Mouse (Mus musculus): ENCODE results near the gene Hist1h4c. TPM values are rescaled to one million over a fixed set of nuclear protein-coding genes. Genes with fewer than 3 reads are reported as not detected.
"Not testable (repeated sequence)": the region's sequence is repeated elsewhere in the genome, so short reads cannot be mapped to it uniquely, and the experiment has no call there.

Hist1h4c gene
- polyA plus RNA-seq, 1 experiment from 2014 or later, result 4.8 TPM

- not testable (repeated sequence) for H3K27me3 ChIP-seq (ENCODE audit: control insufficient read depth, insufficient read depth, low read length); H3K9me3 ChIP-seq (replicated peaks; ENCODE audit: control insufficient read depth, low read length); H3K4me1 ChIP-seq (ENCODE audit: control insufficient read depth, insufficient read depth, low read length); H3K36me3 ChIP-seq (ENCODE audit: control insufficient read depth, insufficient read depth, low read length)
- Histone ChIP-seq H3K9ac (ENCODE audit: low read length) (peak overlapping the region; percentile 67), H3K4me2 (ENCODE audit: low read depth, low read length) (peak overlapping the region; percentile 62), H3K4me3 (replicated peaks; ENCODE audit: low read length) (peak overlapping the region; percentile 45), H3K27ac (ENCODE audit: low read length) (peak overlapping the region; percentile 94)
- 15% methylated on average over 10 of the region's 30 CpGs for WGBS
- ATAC-seq (ENCODE audit: insufficient read depth, low FRiP score), result peak; percentile 12; the same call in 1 of the 2 replicates
Measured at GRCm38 (mm10) chr13:23682947-23683754, 15.1 kb downstream of the Hist1h4c start.

GRCm38 (mm10) chr13:23682623-23682946, 15.7 kb downstream of the Hist1h4c start:
- H3K9me3 ChIP-seq (replicated peaks; ENCODE audit: control insufficient read depth, low read length), result no peaks in the 10 kb centered on the region
- WGBS, result 27% methylated on average over 1 of the region's 1 CpGs
- peaks cover 8% of the 10 kb centered on the region for H3K4me1 ChIP-seq (ENCODE audit: control insufficient read depth, insufficient read depth, low read length)
- H3K9ac ChIP-seq (ENCODE audit: low read length), result peak overlapping the region; percentile 67
- peak overlapping the region; percentile 45 for H3K4me3 ChIP-seq (replicated peaks; ENCODE audit: low read length)
- peak overlapping the region; percentile 62 for H3K4me2 ChIP-seq (ENCODE audit: low read depth, low read length)
- no peaks in the 10 kb centered on the region for H3K27me3 ChIP-seq (ENCODE audit: control insufficient read depth, insufficient read depth, low read length)
- H3K27ac ChIP-seq (ENCODE audit: low read length), result peak overlapping the region; percentile 94
- no peaks in the 10 kb centered on the region for H3K36me3 ChIP-seq (ENCODE audit: control insufficient read depth, insufficient read depth, low read length)
- ATAC-seq (ENCODE audit: insufficient read depth, low FRiP score), result no peak

- Histone ChIP-seq H3K27ac (ENCODE audit: low read length) (no peak overlapping the region), H3K4me2 (ENCODE audit: low read depth, low read length) (peak overlapping the region; percentile 62; the same call in 1 of the 2 replicates), H3K9ac (ENCODE audit: low read length) (no peak overlapping the region), H3K9me3 (replicated peaks; ENCODE audit: control insufficient read depth, low read length) (no peaks in the 10 kb centered on the region), H3K4me1 (ENCODE audit: control insufficient read depth, insufficient read depth, low read length) (peaks cover 7% of the 10 kb centered on the region), H3K36me3 (ENCODE audit: control insufficient read depth, insufficient read depth, low read length) (no peaks in the 10 kb centered on the region), H3K27me3 (ENCODE audit: control insufficient read depth, insufficient read depth, low read length) (no peaks in the 10 kb centered on the region), H3K4me3 (replicated peaks; ENCODE audit: low read length) (no peak overlapping the region)
- WGBS, result 70% methylated on average over 6 of the region's 6 CpGs
- no peak for ATAC-seq (ENCODE audit: insufficient read depth, low FRiP score)
Measured at GRCm38 (mm10) chr13:23681990-23682582, 16.2 kb downstream of the Hist1h4c start.

GRCm38 (mm10) chr13:23662536-23662935, 35.7 kb downstream of the Hist1h4c start:
- WGBS, result 70% methylated on average over 3 of the region's 3 CpGs

GRCm38 (mm10) chr13:23659636-23660366, 38.5 kb downstream of the Hist1h4c start:
- Histone ChIP-seq H3K36me3 (ENCODE audit: control insufficient read depth, insufficient read depth, low read length) (no peaks in the 10 kb centered on the region), H3K27ac (ENCODE audit: low read length) (no peak overlapping the region), H3K9me3 (replicated peaks; ENCODE audit: control insufficient read depth, low read length) (no peaks in the 10 kb centered on the region), H3K4me1 (ENCODE audit: control insufficient read depth, insufficient read depth, low read length) (no peaks in the 10 kb centered on the region), H3K27me3 (ENCODE audit: control insufficient read depth, insufficient read depth, low read length) (no peaks in the 10 kb centered on the region), H3K4me3 (replicated peaks; ENCODE audit: low read length) (no peak overlapping the region), H3K9ac (ENCODE audit: low read length) (no peak overlapping the region), H3K4me2 (ENCODE audit: low read depth, low read length) (no peak overlapping the region)
- ATAC-seq (ENCODE audit: insufficient read depth, low FRiP score), result no peak
- 69% methylated on average over 6 of the region's 6 CpGs for WGBS

More at GRCm38 (mm10) chr13:23662536-23662935, 35.7 kb downstream of the Hist1h4c start:
- Histone ChIP-seq H3K4me1 (ENCODE audit: control insufficient read depth, insufficient read depth, low read length) (no peaks in the 10 kb centered on the region), H3K27me3 (ENCODE audit: control insufficient read depth, insufficient read depth, low read length) (no peaks in the 10 kb centered on the region), H3K9me3 (replicated peaks; ENCODE audit: control insufficient read depth, low read length) (no peaks in the 10 kb centered on the region), H3K36me3 (ENCODE audit: control insufficient read depth, insufficient read depth, low read length) (no peaks in the 10 kb centered on the region), H3K4me3 (replicated peaks; ENCODE audit: low read length) (no peak overlapping the region), H3K4me2 (ENCODE audit: low read depth, low read length) (no peak overlapping the region), H3K27ac (ENCODE audit: low read length) (no peak overlapping the region), H3K9ac (ENCODE audit: low read length) (no peak overlapping the region)
- ATAC-seq (ENCODE audit: insufficient read depth, low FRiP score), result no peak

Small RNAs within 50 kb of the gene (microRNA-seq; reads per million reads assigned to microRNA genes)
- gene Gm44314 (not detected), gene Gm44350 (not detected)

Other genes starting within 250 kb of the Hist1h4c start
- gene Btn1a1, start 232.6 kb downstream of the Hist1h4c start, polyA plus RNA-seq (2015; fragmentation: Nextera tagmentation; extraction: Ambion mirVana), result 0.21 and 0.22 TPM in 2 replicates
- 0.14 and 0.28 TPM in 2 replicates for gene Btn2a2, start 209.6 kb downstream of the Hist1h4c start, polyA plus RNA-seq (2015; fragmentation: Nextera tagmentation; extraction: Ambion mirVana)
- gene Hist1h4h, start 167.4 kb downstream of the Hist1h4c start, polyA plus RNA-seq (2015; fragmentation: Nextera tagmentation; extraction: Ambion mirVana), result 5.7 and 6.3 TPM in 2 replicates
- gene Hist1h2af, start 164.5 kb downstream of the Hist1h4c start, polyA plus RNA-seq (2015; fragmentation: Nextera tagmentation; extraction: Ambion mirVana), result 0.74 and 3.1 TPM in 2 replicates
- 4.7 and 6.1 TPM in 2 replicates for gene Hist1h3g, start 163.0 kb downstream of the Hist1h4c start, polyA plus RNA-seq (2015; fragmentation: Nextera tagmentation; extraction: Ambion mirVana)
- 1.1 and 1.4 TPM in 2 replicates for gene Hist1h2bh, start 155.1 kb downstream of the Hist1h4c start, polyA plus RNA-seq (2015; fragmentation: Nextera tagmentation; extraction: Ambion mirVana)
- 0.81 and 0.90 TPM in 2 replicates for gene Hist1h3f, start 154.4 kb downstream of the Hist1h4c start, polyA plus RNA-seq (2015; fragmentation: Nextera tagmentation; extraction: Ambion mirVana)
- 1.6 TPM in 1 of 2 replicates, not detected in the other for gene Hist1h4f, start 146.8 kb downstream of the Hist1h4c start, polyA plus RNA-seq (2015; fragmentation: Nextera tagmentation; extraction: Ambion mirVana)
- 0.67 and 0.93 TPM in 2 replicates for gene Hist1h1d, start 145.2 kb downstream of the Hist1h4c start, polyA plus RNA-seq (2015; fragmentation: Nextera tagmentation; extraction: Ambion mirVana)
- gene Hist1h3e, start 136.1 kb downstream of the Hist1h4c start, polyA plus RNA-seq (2015; fragmentation: Nextera tagmentation; extraction: Ambion mirVana), result 2.8 and 3.6 TPM in 2 replicates
- 34.0 and 56.1 TPM in 2 replicates for gene Hist1h2ae, start 127.2 kb downstream of the Hist1h4c start, polyA plus RNA-seq (2015; fragmentation: Nextera tagmentation; extraction: Ambion mirVana)
- gene Hist1h2bg, start 127.1 kb downstream of the Hist1h4c start, polyA plus RNA-seq (2015; fragmentation: Nextera tagmentation; extraction: Ambion mirVana), result 16.8 and 17.5 TPM in 2 replicates
- 1.7 and 3.0 TPM in 2 replicates for gene Hist1h2bf, start 124.3 kb downstream of the Hist1h4c start, polyA plus RNA-seq (2015; fragmentation: Nextera tagmentation; extraction: Ambion mirVana)
- gene Hist1h2ad, start 124.1 kb downstream of the Hist1h4c start, polyA plus RNA-seq (2015; fragmentation: Nextera tagmentation; extraction: Ambion mirVana), result 2.5 TPM in 2 replicates
- 6.3 and 6.5 TPM in 2 replicates for gene Hist1h3d, start 122.7 kb downstream of the Hist1h4c start, polyA plus RNA-seq (2015; fragmentation: Nextera tagmentation; extraction: Ambion mirVana)
- gene Hist1h4d, start 116.9 kb downstream of the Hist1h4c start, polyA plus RNA-seq (2015; fragmentation: Nextera tagmentation; extraction: Ambion mirVana), result 60.7 and 86.3 TPM in 2 replicates
- 2.8 and 3.0 TPM in 2 replicates for gene Hist1h2be, start 77.3 kb downstream of the Hist1h4c start, polyA plus RNA-seq (2015; fragmentation: Nextera tagmentation; extraction: Ambion mirVana)
- gene Hist1h1e, start 75.9 kb downstream of the Hist1h4c start, polyA plus RNA-seq (2015; fragmentation: Nextera tagmentation; extraction: Ambion mirVana), result 11.3 and 16.6 TPM in 2 replicates
- gene Hist1h2ac, start 14.5 kb downstream of the Hist1h4c start, polyA plus RNA-seq (2015; fragmentation: Nextera tagmentation; extraction: Ambion mirVana), result 1.7 TPM in 2 replicates
- gene Hist1h2bc, start 14.3 kb downstream of the Hist1h4c start, polyA plus RNA-seq (2015; fragmentation: Nextera tagmentation; extraction: Ambion mirVana), result 101 and 102 TPM in 2 replicates
- gene Hist1h1t, start 2.6 kb downstream of the Hist1h4c start, polyA plus RNA-seq (2015; fragmentation: Nextera tagmentation; extraction: Ambion mirVana), result 0.14 TPM in 1 of 2 replicates, not detected in the other
- 8.8 and 9.6 TPM in 2 replicates for gene Hfe, start 12.4 kb upstream of the Hist1h4c start, polyA plus RNA-seq (2015; fragmentation: Nextera tagmentation; extraction: Ambion mirVana)
- 53.4 and 58.0 TPM in 2 replicates for gene Hist1h1c, start 40.4 kb upstream of the Hist1h4c start, polyA plus RNA-seq (2015; fragmentation: Nextera tagmentation; extraction: Ambion mirVana)
- gene Hist1h3c, start 47.1 kb upstream of the Hist1h4c start, polyA plus RNA-seq (2015; fragmentation: Nextera tagmentation; extraction: Ambion mirVana), result 3.1 and 3.7 TPM in 2 replicates
- 1.00 and 2.9 TPM in 2 replicates for gene Hist1h2bb, start 48.3 kb upstream of the Hist1h4c start, polyA plus RNA-seq (2015; fragmentation: Nextera tagmentation; extraction: Ambion mirVana)
- gene Hist1h2ab, start 52.7 kb upstream of the Hist1h4c start, polyA plus RNA-seq (2015; fragmentation: Nextera tagmentation; extraction: Ambion mirVana), result 16.2 and 26.2 TPM in 2 replicates
- 7.0 and 7.5 TPM in 2 replicates for gene Hist1h3b, start 53.8 kb upstream of the Hist1h4c start, polyA plus RNA-seq (2015; fragmentation: Nextera tagmentation; extraction: Ambion mirVana)
- gene Hist1h4b, start 58.6 kb upstream of the Hist1h4c start, polyA plus RNA-seq (2015; fragmentation: Nextera tagmentation; extraction: Ambion mirVana), result 1.2 and 3.7 TPM in 2 replicates
- 0.28 and 1.5 TPM in 2 replicates for gene Hist1h4a, start 62.8 kb upstream of the Hist1h4c start, polyA plus RNA-seq (2015; fragmentation: Nextera tagmentation; extraction: Ambion mirVana)
- gene Hist1h3a, start 63.9 kb upstream of the Hist1h4c start, polyA plus RNA-seq (2015; fragmentation: Nextera tagmentation; extraction: Ambion mirVana), result 2.0 and 3.5 TPM in 2 replicates
- gene Hist1h1a, start 65.2 kb upstream of the Hist1h4c start, polyA plus RNA-seq (2015; fragmentation: Nextera tagmentation; extraction: Ambion mirVana), result 1.3 TPM in 2 replicates
- not detected in 2 replicates for gene Trim38, start 71.5 kb upstream of the Hist1h4c start, polyA plus RNA-seq (2015; fragmentation: Nextera tagmentation; extraction: Ambion mirVana)
- gene Slc17a2, start 108.5 kb upstream of the Hist1h4c start, polyA plus RNA-seq (2015; fragmentation: Nextera tagmentation; extraction: Ambion mirVana), result 0.06 and 0.11 TPM in 2 replicates
- gene Slc17a3, start 141.0 kb upstream of the Hist1h4c start, polyA plus RNA-seq (2015; fragmentation: Nextera tagmentation; extraction: Ambion mirVana), result 0.27 and 0.41 TPM in 2 replicates
- 0.22 TPM in 1 of 2 replicates, not detected in the other for gene Slc17a1, start 169.3 kb upstream of the Hist1h4c start, polyA plus RNA-seq (2015; fragmentation: Nextera tagmentation; extraction: Ambion mirVana)
- gene Slc17a4, start 216.6 kb upstream of the Hist1h4c start, polyA plus RNA-seq (2015; fragmentation: Nextera tagmentation; extraction: Ambion mirVana), result 2.7 and 3.1 TPM in 2 replicates
- not detected in 2 replicates for gene Hist1h2ba, start 235.7 kb upstream of the Hist1h4c start, polyA plus RNA-seq (2015; fragmentation: Nextera tagmentation; extraction: Ambion mirVana)
- gene Hist1h2aa, start 236.0 kb upstream of the Hist1h4c start, polyA plus RNA-seq (2015; fragmentation: Nextera tagmentation; extraction: Ambion mirVana), result not detected in 2 replicates